Mouse (Mus musculus): ENCODE measurements around the gene Cox6b1.

Gene Cox6b1

DNA sequence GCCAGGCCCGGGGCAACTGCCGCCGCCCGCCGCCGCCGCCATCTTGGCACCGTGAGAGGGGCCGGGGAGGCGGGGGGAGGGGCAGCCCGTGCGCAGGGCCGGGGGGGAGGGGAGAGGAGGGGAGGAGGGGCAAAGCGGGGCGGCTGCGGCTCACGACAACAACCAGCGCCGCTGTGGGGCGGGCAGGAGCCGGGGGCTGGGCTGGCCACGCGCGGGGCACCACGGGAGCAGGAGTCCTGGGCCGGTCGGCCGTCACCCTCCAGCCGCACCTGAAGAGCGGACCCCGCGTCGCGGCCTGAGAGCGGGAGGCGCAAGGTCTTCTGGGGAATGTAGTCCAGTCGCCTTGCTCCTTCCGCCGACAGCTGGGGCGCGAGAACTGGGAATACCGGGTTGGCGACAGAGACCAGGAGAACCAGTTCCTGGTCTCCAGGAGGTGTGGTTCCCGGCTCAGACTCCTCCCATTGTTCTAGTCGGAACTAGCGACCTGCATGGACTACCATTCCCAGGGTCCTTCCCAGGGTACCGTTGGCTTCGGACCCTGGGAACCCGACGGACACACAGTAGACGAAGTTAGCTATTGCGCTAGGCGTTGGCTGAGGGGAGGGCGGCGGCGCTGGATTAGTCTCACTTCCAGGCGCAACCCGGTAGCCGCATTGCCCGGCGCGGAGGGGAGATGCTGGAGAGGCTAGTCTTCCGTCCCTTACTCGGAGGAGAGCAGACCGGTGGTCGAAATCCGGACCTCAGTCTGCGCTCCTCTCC, 37.1 kb downstream of the Cox6b1 start, which contains the start of gene Kmt2b:
Gene Kmt2b (minus strand): TSS at position 51 of the 759 bp plus-strand sequence.
- peak; percentile 89 for ATAC-seq (ENCODE audit: insufficient number of reproducible peaks, low FRiP score, low TSS enrichment)

DNA sequence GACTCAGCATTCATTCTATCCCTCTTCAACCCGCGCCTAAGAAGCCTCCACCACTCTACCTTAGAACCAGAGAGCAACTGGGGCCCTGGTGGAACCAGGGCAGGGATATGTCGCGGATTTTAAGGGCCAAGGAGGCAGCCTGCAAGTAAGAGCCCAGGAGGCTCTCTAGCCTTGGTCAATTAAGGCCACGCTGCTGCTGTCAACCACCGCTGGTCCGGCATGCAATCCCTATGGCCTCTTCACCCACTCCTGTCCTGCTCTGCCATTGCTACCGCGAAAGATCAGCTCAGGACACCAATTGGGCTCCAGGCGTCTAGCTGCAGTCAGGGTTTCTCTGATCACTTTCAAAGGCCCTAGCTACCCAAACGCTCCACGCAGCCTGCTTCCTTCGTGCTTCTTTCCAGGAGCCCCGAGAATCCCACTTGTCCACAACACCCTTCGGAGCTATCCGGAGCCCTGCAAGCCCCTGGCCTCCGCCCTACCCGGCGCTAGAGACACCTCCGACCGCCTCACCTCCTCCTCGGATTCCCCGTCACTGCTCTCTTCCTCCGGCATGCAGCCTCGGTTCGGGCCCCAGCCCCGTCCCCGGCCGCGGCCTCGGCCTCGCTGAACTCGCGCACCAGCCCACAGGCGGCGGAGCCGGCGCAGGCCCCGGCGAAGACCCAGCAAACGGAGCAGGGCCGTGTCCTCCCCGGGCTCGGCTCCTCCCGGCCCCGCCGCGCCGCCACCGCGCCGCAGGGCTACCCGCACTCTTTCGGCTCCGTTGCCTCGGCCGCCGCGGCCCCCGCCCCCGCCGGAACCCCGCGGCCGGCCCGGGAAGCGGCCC, 37.9 kb downstream of the Cox6b1 start:
- ATAC-seq (ENCODE audit: insufficient number of reproducible peaks, low FRiP score, low TSS enrichment) = no peak

DNA sequence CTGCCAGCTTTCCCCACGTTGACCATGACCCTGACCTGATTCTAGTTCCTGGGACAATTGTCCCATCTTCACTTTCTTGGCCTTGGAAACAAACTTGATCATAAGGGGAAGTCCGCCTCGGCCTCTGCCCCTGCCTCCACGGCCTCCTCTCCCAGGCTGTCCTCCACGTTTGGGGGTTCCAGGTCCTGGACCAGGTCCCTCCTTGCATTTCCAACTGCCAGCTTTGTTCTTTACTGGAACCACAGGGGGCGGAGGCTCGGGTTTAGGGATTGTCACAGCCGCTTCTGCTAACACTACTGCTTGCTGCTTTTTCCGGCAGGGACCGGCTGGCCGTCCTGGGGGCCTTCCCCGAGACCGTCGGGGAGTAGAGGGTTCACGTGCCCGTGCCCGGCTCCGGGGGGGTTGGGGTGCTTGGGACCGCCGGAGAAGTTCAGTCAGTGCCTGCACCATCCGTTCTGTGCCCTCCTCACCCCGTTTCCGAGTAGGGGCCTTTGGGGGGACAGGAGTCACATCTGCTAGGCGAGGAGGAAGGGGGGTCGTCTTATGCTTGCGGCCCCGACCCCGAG, 39.4 kb downstream of the Cox6b1 start:
- ATAC-seq (ENCODE audit: insufficient number of reproducible peaks, low FRiP score, low TSS enrichment) = no peak

DNA sequence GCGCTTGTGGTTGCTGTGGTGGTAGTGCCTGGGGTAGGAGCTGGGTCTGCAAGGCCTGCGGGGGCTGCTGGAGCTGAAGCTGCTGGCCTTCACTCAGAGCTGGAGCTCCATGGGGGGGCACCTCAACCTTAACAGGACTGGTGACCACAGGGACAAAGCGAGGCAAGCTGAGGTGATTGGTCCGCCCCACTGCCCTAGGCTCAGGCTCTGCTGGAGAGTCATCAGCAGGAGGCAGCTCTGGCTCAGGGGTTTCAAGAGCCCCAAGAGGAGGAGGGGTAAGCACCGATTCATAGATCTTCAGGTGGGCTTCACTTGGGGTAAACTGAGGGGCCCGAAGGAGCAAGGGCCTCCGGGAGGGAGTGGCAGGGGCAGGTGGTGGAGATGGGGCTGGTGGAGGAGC, 40.8 kb downstream of the Cox6b1 start:
- no peak for ATAC-seq (ENCODE audit: insufficient number of reproducible peaks, low FRiP score, low TSS enrichment)

DNA sequence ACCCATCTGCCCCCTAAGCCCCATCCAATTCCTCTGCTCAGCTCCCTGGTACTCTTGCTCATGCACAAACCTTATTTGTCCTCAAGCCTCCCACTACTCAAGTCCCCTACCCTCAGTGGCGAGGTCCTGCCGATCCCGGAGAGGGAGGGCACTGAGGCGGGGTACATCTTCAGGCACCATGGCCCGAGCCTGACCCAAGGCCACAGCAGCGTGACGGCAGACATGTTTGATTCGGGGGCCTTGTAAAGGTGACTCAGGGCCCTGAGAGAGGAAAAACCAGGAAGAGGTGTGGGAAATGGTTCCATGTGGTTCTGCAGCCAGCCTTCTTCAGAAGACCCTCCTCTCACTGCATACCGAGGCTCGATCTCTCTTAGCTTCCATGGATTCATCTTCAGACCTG, 41.6 kb downstream of the Cox6b1 start:
- no peak for ATAC-seq (ENCODE audit: insufficient number of reproducible peaks, low FRiP score, low TSS enrichment)

DNA sequence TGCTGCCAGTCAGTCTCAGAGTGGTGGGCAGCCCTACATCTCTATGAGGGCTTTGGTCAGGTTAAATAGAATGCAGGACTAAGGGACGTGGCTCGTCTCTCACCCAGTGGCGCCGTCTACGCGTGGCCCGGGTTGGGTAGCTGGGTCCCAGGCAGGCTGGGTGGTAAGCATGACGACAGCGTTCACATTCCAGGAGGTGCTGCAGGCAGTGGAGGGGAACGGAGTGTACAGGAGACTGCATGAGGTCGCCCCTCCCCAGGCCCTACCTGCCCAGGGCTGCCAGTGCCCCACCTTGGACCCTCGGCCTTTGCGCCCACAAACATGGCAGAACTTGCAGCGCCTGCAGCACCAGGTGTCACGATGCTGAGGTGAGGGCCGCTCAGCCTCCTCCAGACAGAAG, 44.4 kb downstream of the Cox6b1 start:
- ATAC-seq (ENCODE audit: insufficient number of reproducible peaks, low FRiP score, low TSS enrichment) = no peak

DNA sequence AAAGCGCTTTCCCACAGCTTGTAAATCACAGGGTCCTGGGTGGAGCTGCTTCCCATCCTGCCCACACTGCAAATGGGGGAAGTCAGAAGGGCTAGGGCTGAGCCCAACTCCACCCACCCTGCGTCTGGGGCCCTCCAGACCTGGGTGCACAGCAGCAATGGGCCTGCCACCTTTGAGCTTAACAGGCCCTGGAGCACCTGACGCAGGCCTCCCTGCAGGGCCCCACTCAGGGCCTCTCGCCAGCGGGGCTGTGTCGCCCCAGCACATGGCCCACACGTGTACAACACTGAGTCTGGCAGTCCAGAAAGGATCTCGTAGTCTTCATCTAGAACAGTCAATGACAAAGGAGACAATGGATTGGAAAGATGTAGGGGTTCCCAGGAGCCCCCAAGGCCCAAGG, 46.0 kb downstream of the Cox6b1 start:
- ATAC-seq (ENCODE audit: insufficient number of reproducible peaks, low FRiP score, low TSS enrichment) = no peak

DNA sequence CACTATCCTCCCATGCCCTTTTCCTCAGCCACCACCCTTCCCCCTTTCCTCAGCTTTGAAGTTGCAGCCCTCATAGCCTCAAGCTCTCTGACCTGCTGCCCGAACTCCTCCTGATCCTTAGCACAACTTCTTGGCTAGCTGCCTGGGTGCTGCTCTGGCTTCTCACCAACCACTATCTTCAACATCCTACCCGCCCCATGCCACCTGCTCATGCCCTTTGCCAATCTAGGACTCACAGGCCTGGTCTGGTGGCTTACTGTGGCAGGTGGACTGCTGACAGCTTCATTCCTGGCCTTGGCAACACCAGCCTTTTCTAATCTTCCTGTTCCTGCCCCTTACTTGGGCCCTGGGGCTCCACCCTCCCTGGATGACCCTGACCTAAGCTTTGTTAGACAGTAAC, 53.0 kb downstream of the Cox6b1 start:
- ATAC-seq (ENCODE audit: insufficient number of reproducible peaks, low FRiP score, low TSS enrichment) = no peak

DNA sequence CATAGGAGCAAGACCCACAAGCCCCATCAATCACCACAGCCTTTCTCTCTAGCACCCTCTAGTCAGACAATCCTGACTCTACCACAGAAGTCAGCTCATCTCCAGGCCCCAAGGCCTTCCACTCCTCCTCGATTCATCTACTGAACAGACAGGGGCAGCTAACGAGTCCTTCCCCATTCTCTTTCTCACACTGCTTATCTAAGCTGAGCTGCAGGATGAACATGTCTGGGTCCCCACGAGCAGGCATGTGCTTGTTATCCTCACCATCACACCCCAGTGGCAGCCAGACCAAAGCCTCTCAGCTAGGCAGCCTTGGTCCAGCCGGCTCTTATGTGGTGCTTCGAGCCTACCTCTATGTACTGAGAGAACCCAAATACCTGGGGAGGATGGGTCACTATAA, 53.6 kb downstream of the Cox6b1 start:
- no peak for ATAC-seq (ENCODE audit: insufficient number of reproducible peaks, low FRiP score, low TSS enrichment)

DNA sequence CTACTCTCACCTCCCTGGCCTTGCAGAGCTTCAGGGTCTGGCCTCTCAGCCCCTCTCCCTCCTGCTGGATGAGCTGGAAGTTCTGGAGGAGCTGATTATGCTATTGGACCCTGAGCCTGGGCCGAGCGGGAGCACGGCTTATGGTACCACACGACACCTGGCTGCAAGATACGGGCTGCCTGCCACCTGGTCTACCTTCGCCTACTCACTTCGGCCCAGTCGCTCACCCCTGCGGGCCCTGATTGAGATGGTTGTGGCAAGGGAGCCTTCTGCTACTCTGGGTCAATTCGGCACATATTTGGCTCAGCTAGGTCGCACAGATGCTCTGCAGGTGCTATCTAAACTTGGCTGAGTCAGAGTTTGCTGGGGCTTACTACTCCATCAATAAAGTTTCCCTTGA, 58.4 kb downstream of the Cox6b1 start:
- ATAC-seq (ENCODE audit: insufficient number of reproducible peaks, low FRiP score, low TSS enrichment) = no peak

Data from cerebellum, adult (tissue).